Mouse (Mus musculus): Measurements from ENCODE around the gene Wfdc21. TPM values are rescaled to one million over a fixed set of nuclear protein-coding genes. Genes with fewer than 3 reads are reported as not detected.

Gene Wfdc21
- polyA plus RNA-seq, 1 experiment from 2014 or later, result not detected

Other genes starting within 250 kb of the Wfdc21 start
- not detected in 2 replicates for gene Heatr9, start 224.8 kb upstream of the Wfdc21 start, polyA plus RNA-seq (2014; fragmentation: Nextera tagmentation; extraction: Ambion mirVana)
- 0.42 TPM in 1 of 2 replicates, not detected in the other for gene Ccl5, start 216.4 kb upstream of the Wfdc21 start, polyA plus RNA-seq (2014; fragmentation: Nextera tagmentation; extraction: Ambion mirVana)
- gene Ccl9, start 168.3 kb upstream of the Wfdc21 start, polyA plus RNA-seq (2014; fragmentation: Nextera tagmentation; extraction: Ambion mirVana), result 2.1 and 3.1 TPM in 2 replicates
- 0.98 and 1.3 TPM in 2 replicates for gene Ccl6, start 153.9 kb upstream of the Wfdc21 start, polyA plus RNA-seq (2014; fragmentation: Nextera tagmentation; extraction: Ambion mirVana)
- not detected in 2 replicates for gene Rpl9-ps1, start 101.3 kb upstream of the Wfdc21 start, polyA plus RNA-seq (2014; fragmentation: Nextera tagmentation; extraction: Ambion mirVana)
- gene Ccl3, start 97.6 kb upstream of the Wfdc21 start, polyA plus RNA-seq (2014; fragmentation: Nextera tagmentation; extraction: Ambion mirVana), result 0.88 and 1.9 TPM in 2 replicates
- gene Ccl4, start 84.4 kb upstream of the Wfdc21 start, polyA plus RNA-seq (2014; fragmentation: Nextera tagmentation; extraction: Ambion mirVana), result 0.28 and 0.49 TPM in 2 replicates
- 0.71 TPM in 1 of 2 replicates, not detected in the other for gene Wfdc17, start 42.9 kb upstream of the Wfdc21 start, polyA plus RNA-seq (2014; fragmentation: Nextera tagmentation; extraction: Ambion mirVana)
- not detected in 2 replicates for gene Wfdc18, start 37.9 kb upstream of the Wfdc21 start, polyA plus RNA-seq (2014; fragmentation: Nextera tagmentation; extraction: Ambion mirVana)
- gene Heatr6, start 6.8 kb downstream of the Wfdc21 start, polyA plus RNA-seq (2014; fragmentation: Nextera tagmentation; extraction: Ambion mirVana), result 27.3 and 32.8 TPM in 2 replicates
- gene Hnf1b, start 103.1 kb downstream of the Wfdc21 start, polyA plus RNA-seq (2014; fragmentation: Nextera tagmentation; extraction: Ambion mirVana), result 0.32 TPM in 1 of 2 replicates, not detected in the other
- 46.8 and 47.4 TPM in 2 replicates for gene Ddx52, start 195.1 kb downstream of the Wfdc21 start, polyA plus RNA-seq (2014; fragmentation: Nextera tagmentation; extraction: Ambion mirVana)
- gene Synrg, start 217.5 kb downstream of the Wfdc21 start, polyA plus RNA-seq (2014; fragmentation: Nextera tagmentation; extraction: Ambion mirVana), result 21.5 and 22.8 TPM in 2 replicates